Mouse (Mus musculus): ENCODE results near the gene Acads. TPM values are rescaled to one million over a fixed set of nuclear protein-coding genes. Genes with fewer than 3 reads are reported as not detected.
A peak's percentile ranks its signal among the peaks of the same experiment; 100 is the strongest.

Gene Acads
- polyA plus RNA-seq, 1 experiment from 2014 or later: 53.3 TPM

GRCm38 (mm10) chr5:115133358-115134066 is 14.4 kb upstream of the Acads start:
- Histone ChIP-seq H3K4me2 (ENCODE audit: low read depth, low read length) (peak overlapping the region; percentile 99), H3K36me3 (ENCODE audit: control insufficient read depth, insufficient read depth, low read length) (no peaks in the 10 kb centered on the region), H3K27ac (ENCODE audit: low read length) (no peak overlapping the region), H3K9ac (ENCODE audit: low read length) (peak overlapping the region; percentile 89; the same call in 1 of the 2 replicates), H3K4me3 (replicated peaks; ENCODE audit: low read length) (peak overlapping the region; percentile 86), H3K4me1 (ENCODE audit: control insufficient read depth, insufficient read depth, low read length) (peaks cover 10% of the 10 kb centered on the region), H3K27me3 (ENCODE audit: control insufficient read depth, insufficient read depth, low read length) (no peaks in the 10 kb centered on the region), H3K9me3 (replicated peaks; ENCODE audit: control insufficient read depth, low read length) (no peaks in the 10 kb centered on the region)
- 61% methylated on average over 6 of the region's 6 CpGs for WGBS
- ATAC-seq (ENCODE audit: insufficient read depth, low FRiP score): no peak

DNA sequence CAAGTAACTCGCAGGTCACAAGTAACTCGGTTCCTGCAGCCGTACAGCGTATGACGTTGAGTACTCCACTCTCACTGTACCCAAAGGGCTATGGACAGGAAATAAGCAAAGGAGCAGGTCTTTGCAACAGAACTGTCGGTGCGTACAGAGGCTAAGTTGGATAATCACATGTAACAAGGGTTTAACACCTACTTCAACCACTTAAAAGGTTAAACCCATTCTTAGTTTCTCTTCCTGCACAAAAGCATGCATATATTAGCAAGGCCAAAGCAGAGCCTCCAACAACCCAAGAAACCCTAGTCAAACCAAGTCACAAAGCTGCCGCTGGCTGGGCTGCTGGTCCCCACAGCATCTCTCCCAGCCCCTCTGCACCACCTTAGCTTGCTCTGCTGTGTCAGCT is 13.3 kb upstream of the Acads start:
- peaks cover 3% of the 10 kb centered on the region; the same call in 1 of the 2 replicates for H3K36me3 ChIP-seq (ENCODE audit: control insufficient read depth, insufficient read depth, low read length)
- H3K27me3 ChIP-seq (ENCODE audit: control insufficient read depth, insufficient read depth, low read length): no peaks in the 10 kb centered on the region
- no peaks in the 10 kb centered on the region for H3K9me3 ChIP-seq (replicated peaks; ENCODE audit: control insufficient read depth, low read length)
- no peak overlapping the region for H3K27ac ChIP-seq (ENCODE audit: low read length)
- no peak overlapping the region for H3K9ac ChIP-seq (ENCODE audit: low read length)
- ATAC-seq (ENCODE audit: insufficient read depth, low FRiP score): no peak
- no peak overlapping the region for H3K4me2 ChIP-seq (ENCODE audit: low read depth, low read length)
- H3K4me1 ChIP-seq (ENCODE audit: control insufficient read depth, insufficient read depth, low read length): peaks cover 10% of the 10 kb centered on the region
- H3K4me3 ChIP-seq (replicated peaks; ENCODE audit: low read length): no peak overlapping the region
- 93% methylated on average over 8 of the region's 8 CpGs for WGBS

GRCm38 (mm10) chr5:115129328-115129727 is 10.2 kb upstream of the Acads start:
- Histone ChIP-seq H3K9ac (ENCODE audit: low read length) (no peak overlapping the region), H3K36me3 (ENCODE audit: control insufficient read depth, insufficient read depth, low read length) (peaks cover 3% of the 10 kb centered on the region; the same call in 1 of the 2 replicates), H3K27ac (ENCODE audit: low read length) (no peak overlapping the region), H3K4me2 (ENCODE audit: low read depth, low read length) (no peak overlapping the region), H3K4me1 (ENCODE audit: control insufficient read depth, insufficient read depth, low read length) (peaks cover 21% of the 10 kb centered on the region), H3K9me3 (replicated peaks; ENCODE audit: control insufficient read depth, low read length) (no peaks in the 10 kb centered on the region), H3K4me3 (replicated peaks; ENCODE audit: low read length) (no peak overlapping the region), H3K27me3 (ENCODE audit: control insufficient read depth, insufficient read depth, low read length) (no peaks in the 10 kb centered on the region)
- 87% methylated on average over 6 of the region's 6 CpGs for WGBS
- no peak for ATAC-seq (ENCODE audit: insufficient read depth, low FRiP score)

- Histone ChIP-seq H3K27me3 (ENCODE audit: control insufficient read depth, insufficient read depth, low read length) (no peaks in the 10 kb centered on the region), H3K4me1 (ENCODE audit: control insufficient read depth, insufficient read depth, low read length) (0 out of 2 replicates have a peak, but pooled peaks cover 11% of the 10 kb centered on the region), H3K4me3 (replicated peaks; ENCODE audit: low read length) (no peak overlapping the region), H3K9ac (ENCODE audit: low read length) (no peak overlapping the region), H3K36me3 (ENCODE audit: control insufficient read depth, insufficient read depth, low read length) (peaks cover 3% of the 10 kb centered on the region; the same call in 1 of the 2 replicates), H3K27ac (ENCODE audit: low read length) (no peak overlapping the region), H3K9me3 (replicated peaks; ENCODE audit: control insufficient read depth, low read length) (no peaks in the 10 kb centered on the region), H3K4me2 (ENCODE audit: low read depth, low read length) (no peak overlapping the region)
- no peak for ATAC-seq (ENCODE audit: insufficient read depth, low FRiP score)
- 94% methylated on average over 22 of the region's 22 CpGs for WGBS
These were observed 8.5 kb upstream of the Acads start for GRCm38 (mm10) chr5:115127421-115128179.

DNA sequence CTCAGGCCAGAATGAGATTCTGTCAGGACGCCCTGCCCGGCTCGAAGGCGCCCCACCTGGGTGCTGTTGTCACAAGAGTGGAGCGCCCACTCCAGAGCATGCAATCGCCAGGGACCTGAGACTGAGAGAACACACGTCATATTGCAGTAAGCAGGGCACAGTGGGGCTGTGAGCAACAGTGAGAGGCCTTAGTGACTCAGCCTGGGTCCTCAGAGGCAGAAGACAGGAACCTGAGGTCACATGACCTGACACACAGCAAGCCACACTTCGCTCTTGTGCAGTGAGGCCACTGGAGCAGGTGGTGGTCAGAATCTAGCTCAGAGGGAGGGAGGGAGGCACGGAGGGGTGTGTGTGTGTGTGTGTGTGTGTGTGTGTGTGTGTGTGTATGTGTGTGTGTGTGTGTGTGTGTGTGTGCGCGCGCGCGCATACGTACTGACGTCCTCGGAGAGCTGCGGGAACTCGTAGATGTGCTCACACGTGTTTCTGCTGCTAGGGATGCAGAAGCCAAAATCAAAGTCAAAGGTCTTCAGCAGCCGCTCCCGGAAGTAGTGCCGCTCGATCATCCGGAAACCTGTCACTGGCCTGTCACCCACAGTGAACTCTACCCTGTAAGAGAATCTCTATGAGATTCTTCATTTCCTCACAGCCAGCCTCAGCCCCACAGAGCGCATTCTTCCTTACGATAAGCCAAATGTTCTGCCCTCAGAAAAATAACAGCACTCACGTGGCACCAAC is 7.6 kb upstream of the Acads start:
- Histone ChIP-seq H3K27me3 (ENCODE audit: control insufficient read depth, insufficient read depth, low read length) (no peaks in the 10 kb centered on the region), H3K9me3 (replicated peaks; ENCODE audit: control insufficient read depth, low read length) (no peaks in the 10 kb centered on the region), H3K4me3 (replicated peaks; ENCODE audit: low read length) (no peak overlapping the region), H3K4me2 (ENCODE audit: low read depth, low read length) (no peak overlapping the region), H3K4me1 (ENCODE audit: control insufficient read depth, insufficient read depth, low read length) (0 out of 2 replicates have a peak, but pooled peaks cover 11% of the 10 kb centered on the region), H3K27ac (ENCODE audit: low read length) (no peak overlapping the region), H3K9ac (ENCODE audit: low read length) (no peak overlapping the region), H3K36me3 (ENCODE audit: control insufficient read depth, insufficient read depth, low read length) (peaks cover 3% of the 10 kb centered on the region; the same call in 1 of the 2 replicates)
- peak; percentile 43; the same call in 1 of the 2 replicates for ATAC-seq (ENCODE audit: insufficient read depth, low FRiP score)
- WGBS: 87% methylated on average over 28 of the region's 28 CpGs

- H3K9me3 ChIP-seq (replicated peaks; ENCODE audit: control insufficient read depth, low read length): no peaks in the 10 kb centered on the region
- peak; percentile 79 for ATAC-seq (ENCODE audit: insufficient read depth, low FRiP score)
- H3K4me3 ChIP-seq (replicated peaks; ENCODE audit: low read length): no peak overlapping the region
- no peaks in the 10 kb centered on the region for H3K27me3 ChIP-seq (ENCODE audit: control insufficient read depth, insufficient read depth, low read length)
- H3K27ac ChIP-seq (ENCODE audit: low read length): 0 out of 2 replicates have a peak overlapping the region, but pooled peaks have one; percentile 4
- 0 out of 2 replicates have a peak, but pooled peaks cover 11% of the 10 kb centered on the region for H3K4me1 ChIP-seq (ENCODE audit: control insufficient read depth, insufficient read depth, low read length)
- H3K36me3 ChIP-seq (ENCODE audit: control insufficient read depth, insufficient read depth, low read length): peaks cover 3% of the 10 kb centered on the region; the same call in 1 of the 2 replicates
- H3K9ac ChIP-seq (ENCODE audit: low read length): 0 out of 2 replicates have a peak overlapping the region, but pooled peaks have one; percentile 36
- 22% methylated on average over 24 of the region's 24 CpGs for WGBS
- H3K4me2 ChIP-seq (ENCODE audit: low read depth, low read length): peak overlapping the region; percentile 3; the same call in 1 of the 2 replicates
These were observed 6.2 kb upstream of the Acads start for GRCm38 (mm10) chr5:115125211-115125871.

DNA sequence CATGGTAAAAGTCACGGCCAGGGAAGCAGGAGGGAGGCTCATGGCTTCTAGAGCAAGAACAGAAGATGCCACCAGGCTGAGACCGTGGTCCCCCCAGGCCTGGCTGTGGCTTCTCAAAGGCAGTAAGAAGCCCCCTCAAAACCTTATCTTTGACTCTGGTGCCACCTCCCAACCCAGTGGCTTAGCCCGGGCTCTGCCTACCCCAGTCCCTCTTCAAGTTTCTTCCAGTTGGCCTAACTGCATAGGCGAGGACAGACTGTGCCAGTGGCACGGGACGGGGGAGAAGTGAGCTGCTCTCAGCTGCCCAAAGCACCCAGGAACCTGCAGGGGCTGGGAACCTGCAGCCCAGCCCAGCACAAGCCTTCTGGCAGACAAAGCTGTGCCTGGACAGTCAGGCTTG is 5.5 kb upstream of the Acads start:
- H3K27me3 ChIP-seq (ENCODE audit: control insufficient read depth, insufficient read depth, low read length): no peaks in the 10 kb centered on the region
- H3K4me3 ChIP-seq (replicated peaks; ENCODE audit: low read length): no peak overlapping the region
- 0 out of 2 replicates have a peak overlapping the region, but pooled peaks have one; percentile 36 for H3K9ac ChIP-seq (ENCODE audit: low read length)
- ATAC-seq (ENCODE audit: insufficient read depth, low FRiP score): peak; percentile 12; the same call in 1 of the 2 replicates
- H3K4me2 ChIP-seq (ENCODE audit: low read depth, low read length): no peak overlapping the region
- peaks cover 3% of the 10 kb centered on the region; the same call in 1 of the 2 replicates for H3K36me3 ChIP-seq (ENCODE audit: control insufficient read depth, insufficient read depth, low read length)
- no peaks in the 10 kb centered on the region for H3K9me3 ChIP-seq (replicated peaks; ENCODE audit: control insufficient read depth, low read length)
- no peak overlapping the region for H3K27ac ChIP-seq (ENCODE audit: low read length)
- 0 out of 2 replicates have a peak, but pooled peaks cover 11% of the 10 kb centered on the region for H3K4me1 ChIP-seq (ENCODE audit: control insufficient read depth, insufficient read depth, low read length)
- WGBS: 89% methylated on average over 6 of the region's 6 CpGs

- Histone ChIP-seq H3K9ac (ENCODE audit: low read length) (no peak overlapping the region), H3K4me2 (ENCODE audit: low read depth, low read length) (no peak overlapping the region), H3K36me3 (ENCODE audit: control insufficient read depth, insufficient read depth, low read length) (peaks cover 10% of the 10 kb centered on the region), H3K9me3 (replicated peaks; ENCODE audit: control insufficient read depth, low read length) (no peaks in the 10 kb centered on the region), H3K27me3 (ENCODE audit: control insufficient read depth, insufficient read depth, low read length) (no peaks in the 10 kb centered on the region), H3K27ac (ENCODE audit: low read length) (no peak overlapping the region), H3K4me3 (replicated peaks; ENCODE audit: low read length) (no peak overlapping the region), H3K4me1 (ENCODE audit: control insufficient read depth, insufficient read depth, low read length) (peaks cover 17% of the 10 kb centered on the region; the same call in 1 of the 2 replicates)
- 85% methylated on average over 5 of the region's 5 CpGs for WGBS
- no peak for ATAC-seq (ENCODE audit: insufficient read depth, low FRiP score)
These were observed 1.8 kb upstream of the Acads start for GRCm38 (mm10) chr5:115120978-115121377.
